Mouse (Mus musculus) ovary, postnatal 10 days (tissue): ENCODE measurements around the gene Zfp638.

Experiments used
- DNase-seq: peaks from one replicate; pipeline ENCODE4 v3.0.0; 2022; ENCODE audit warnings: low spot score

Zfp638 gene

GRCm38 (mm10) chr6:83890281-83891015, 23.5 kb downstream of the Zfp638 start:
- no peak for DNase-seq

- no peak for DNase-seq
These were observed 24.3 kb downstream of the Zfp638 start for GRCm38 (mm10) chr6:83891251-83891650.

- DNase-seq = no peak
These were observed 24.8 kb downstream of the Zfp638 start for GRCm38 (mm10) chr6:83891687-83892086.

- no peak for DNase-seq
These were observed 26.2 kb downstream of the Zfp638 start for GRCm38 (mm10) chr6:83893086-83893485.

GRCm38 (mm10) chr6:83893584-83893983, 26.7 kb downstream of the Zfp638 start:
- no peak for DNase-seq

- no peak for DNase-seq
These were observed 32.2 kb downstream of the Zfp638 start for GRCm38 (mm10) chr6:83899142-83899541.

GRCm38 (mm10) chr6:83905276-83905675, 38.4 kb downstream of the Zfp638 start:
- DNase-seq = no peak

GRCm38 (mm10) chr6:83906659-83907058, 39.8 kb downstream of the Zfp638 start:
- no peak for DNase-seq

- DNase-seq = no peak
These were observed 41.5 kb downstream of the Zfp638 start for GRCm38 (mm10) chr6:83908386-83908785.

GRCm38 (mm10) chr6:83913710-83914109, 46.8 kb downstream of the Zfp638 start:
- no peak for DNase-seq

GRCm38 (mm10) chr6:83914183-83914719, 47.3 kb downstream of the Zfp638 start:
- peak; percentile 98 for DNase-seq

GRCm38 (mm10) chr6:83914720-83915271, 47.9 kb downstream of the Zfp638 start:
- DNase-seq = no peak

- peak; percentile 3 for DNase-seq
These were observed 60.5 kb downstream of the Zfp638 start for GRCm38 (mm10) chr6:83927418-83927817.

- no peak for DNase-seq
These were observed 61.3 kb downstream of the Zfp638 start for GRCm38 (mm10) chr6:83928225-83928624.

GRCm38 (mm10) chr6:83939492-83939891, 72.6 kb downstream of the Zfp638 start:
- DNase-seq = no peak

GRCm38 (mm10) chr6:83942806-83943205, 75.9 kb downstream of the Zfp638 start:
- no peak for DNase-seq

GRCm38 (mm10) chr6:83953603-83954002, 86.7 kb downstream of the Zfp638 start:
- no peak for DNase-seq

- DNase-seq = no peak
These were observed 120.7 kb downstream of the Zfp638 start for GRCm38 (mm10) chr6:83987642-83988041.

- no peak for DNase-seq
These were observed 135.8 kb downstream of the Zfp638 start for GRCm38 (mm10) chr6:84002716-84003115.

GRCm38 (mm10) chr6:84004295-84004694, 137.4 kb downstream of the Zfp638 start:
- no peak for DNase-seq

GRCm38 (mm10) chr6:84008363-84009171, 141.7 kb downstream of the Zfp638 start, which contains the start of gene Dysf:
TSS of gene Dysf (plus strand) at chr6:84008590.
- no peak for DNase-seq

GRCm38 (mm10) chr6:84009172-84009872, 142.4 kb downstream of the Zfp638 start:
- DNase-seq = no peak
